Mouse (Mus musculus) left cerebral cortex, adult 2 months (tissue): ENCODE results near the gene Pigf. TPM values are rescaled to one million over a fixed set of nuclear protein-coding genes. Genes with fewer than 3 reads are reported as not detected.

Source experiments
- DNase-seq, 2 experiments: peaks; one replicate each; pipeline ENCODE4 v3.0.0; 2021 to 2022; ENCODE audit warnings: low spot score in 2 of 2, mixed read lengths in 1 of 2; ENCODE audit errors: extremely low spot score in 1 of 2
- H3K27ac ChIP-seq: fragments of 200-600 bp; 2 replicates; pipeline ENCODE4 v1.8.1; 2022
- H3K4me3 ChIP-seq: fragments of 200-600 bp; 2 replicates; pipeline ENCODE4 v1.8.1; 2022
- CTCF ChIP-seq: fragments of 200-600 bp; IDR thresholded peaks from 2 replicates; pipeline ENCODE4 v1.8.1; 2022; ENCODE audit warnings: antibody characterized with exemption, mild to moderate bottlenecking, moderate library complexity
- intact Hi-C: fragments of 180-260 bp; cut with DNase I; formaldehyde crosslinking; loops from one replicate; pipeline ENCODE4 v1.15.1; 2025
- total RNA-seq, 2 experiments: library from RNA; stranded (reverse); gene quantifications; 2 replicates each; pipeline ENCODE4 v1.2.3; 2021

Pigf gene
- total RNA-seq, 2 experiments from 2014 or later: 18.9 to 21.3 TPM

- intact Hi-C loops: no loop called here
- TF ChIP-seq CTCF: no peak
- H3K27ac ChIP-seq: peak overlapping the region; percentile 51
- peak in 1 of 2 experiments; percentile 46 for DNase-seq
- H3K4me3 ChIP-seq: no peak overlapping the region
Measured at GRCm38 (mm10) chr17:87055051-87055459, 29.8 kb upstream of the Pigf start.

- intact Hi-C loops: no loop called here
- DNase-seq: no peak
- Histone ChIP-seq H3K4me3 (no peak overlapping the region), H3K27ac (no peak overlapping the region)
- TF ChIP-seq CTCF: no peak
Measured at GRCm38 (mm10) chr17:87053921-87054320, 28.7 kb upstream of the Pigf start.

GRCm38 (mm10) chr17:87052432-87052831 is 27.2 kb upstream of the Pigf start:
- no peak overlapping the region for H3K4me3 ChIP-seq
- no peak overlapping the region for H3K27ac ChIP-seq
- TF ChIP-seq CTCF: no peak
- intact Hi-C loops: no loop called here
- no peak for DNase-seq

- intact Hi-C loops: no loop called here
- no peak for DNase-seq
- no peak for TF ChIP-seq CTCF
- Histone ChIP-seq H3K4me3 (no peak overlapping the region), H3K27ac (no peak overlapping the region)
Measured at GRCm38 (mm10) chr17:87051652-87052051, 26.4 kb upstream of the Pigf start.

- DNase-seq: peak in 1 of 2 experiments; percentile 38
- Histone ChIP-seq H3K27ac (peak overlapping the region; percentile 32; the same call in 1 of the 2 replicates), H3K4me3 (no peak overlapping the region)
- intact Hi-C loops: no loop called here
- TF ChIP-seq CTCF: no peak
Measured at GRCm38 (mm10) chr17:87050469-87051175, 25.4 kb upstream of the Pigf start.

- no peak for DNase-seq
- intact Hi-C loops: no loop called here
- TF ChIP-seq CTCF: no peak
- Histone ChIP-seq H3K27ac (no peak overlapping the region), H3K4me3 (no peak overlapping the region)
Measured at GRCm38 (mm10) chr17:87049696-87050095, 24.5 kb upstream of the Pigf start.

- H3K27ac ChIP-seq: no peak overlapping the region
- DNase-seq: no peak
- no peak overlapping the region for H3K4me3 ChIP-seq
- TF ChIP-seq CTCF: no peak
- intact Hi-C loops: loop anchor here (2.0 to 5.0 kb wide), 6 partner anchors 63 to 528 kb away; partner anchors contain the start of genes Rhoq and Socs5
Measured at GRCm38 (mm10) chr17:87044796-87045195, 19.6 kb upstream of the Pigf start.

GRCm38 (mm10) chr17:87044364-87044763 is 19.2 kb upstream of the Pigf start:
- Histone ChIP-seq H3K4me3 (no peak overlapping the region), H3K27ac (no peak overlapping the region)
- intact Hi-C loops: loop anchor here (2.0 to 5.0 kb wide), 6 partner anchors 63 to 528 kb away; partner anchors contain the start of genes Rhoq and Socs5
- DNase-seq: peak; percentile 89 to 92
- TF ChIP-seq CTCF: no peak; the same call in none of the 2 replicates

GRCm38 (mm10) chr17:87041739-87042138 is 16.5 kb upstream of the Pigf start:
- DNase-seq: peak; percentile 62 to 70
- no peak for TF ChIP-seq CTCF
- intact Hi-C loops: loop anchor here (2.0 to 5.0 kb wide), 3 partner anchors 66 to 531 kb away; partner anchors contain the start of gene Socs5
- Histone ChIP-seq H3K27ac (no peak overlapping the region), H3K4me3 (no peak overlapping the region)

- intact Hi-C loops: no loop called here
- no peak for DNase-seq
- no peak for TF ChIP-seq CTCF
- Histone ChIP-seq H3K27ac (no peak overlapping the region), H3K4me3 (no peak overlapping the region)
Measured at GRCm38 (mm10) chr17:87038496-87038895, 13.3 kb upstream of the Pigf start.

- Histone ChIP-seq H3K4me3 (no peak overlapping the region), H3K27ac (no peak overlapping the region)
- peak; percentile 81 for TF ChIP-seq CTCF
- DNase-seq: no peak
- intact Hi-C loops: loop anchor here (2.0 kb wide), 1 partner anchor 212 kb away; no protein-coding TSS in a partner anchor
Measured at GRCm38 (mm10) chr17:87036141-87037073, 11.2 kb upstream of the Pigf start.
